Mouse (Mus musculus): Measurements from ENCODE around the gene 1700037H04Rik.

DNA sequence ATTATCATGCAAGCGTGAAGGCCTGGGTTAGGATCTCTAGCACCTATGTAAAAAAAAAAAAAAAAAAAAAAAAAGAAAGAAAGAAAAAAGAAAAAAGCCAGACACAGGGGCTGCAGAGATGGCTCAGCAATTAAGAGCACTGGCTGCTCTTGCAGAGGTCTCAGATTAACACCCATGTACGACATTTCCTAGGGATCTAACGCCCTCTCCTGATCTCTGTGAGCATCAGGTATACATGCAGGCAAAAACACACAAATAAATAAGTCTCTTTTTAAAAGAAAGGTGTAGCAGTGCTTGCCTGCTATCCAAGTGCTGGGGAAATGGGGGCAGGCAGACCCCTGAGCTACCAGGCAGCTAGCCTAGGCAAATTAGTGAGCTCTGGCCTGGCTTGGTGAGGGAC lies 58.4 kb downstream of the 1700037H04Rik start:
- TF ChIP-seq ZC3H11A (IDR thresholded peaks at IDR 0.05; ENCODE audit: borderline replicate concordance, low read depth, low read length) (no peak), HCFC1 (IDR thresholded peaks at IDR 0.05; ENCODE audit: borderline replicate concordance, insufficient read depth, low read length) (no peak)

Data from ES-E14 (cell line).